Mouse (Mus musculus) limb, embryonic 14.5 days (tissue): ENCODE results near the gene Gemin6. TPM values are rescaled to one million over a fixed set of nuclear protein-coding genes. Genes with fewer than 3 reads are reported as not detected.
"Not testable (repeated sequence)": the region's sequence is repeated elsewhere in the genome, so short reads cannot be mapped to it uniquely, and the experiment has no call there.

Experiments used
- ATAC-seq: fragments of 200-750 bp; cut with Nextera tagmentation; 2 replicates; pipeline ENCODE4 v1.8.0; 2017; ENCODE audit warnings: low read depth, moderate number of reproducible peaks, moderate TSS enrichment; ENCODE audit not compliant: low FRiP score
- DNase-seq: peaks from one replicate; pipeline ENCODE4 v3.0.0-alpha.2; 2015; ENCODE audit warnings: low spot score
- H3K27ac ChIP-seq: fragments of 300-500 bp; sonication (generic); replicated peaks from 2 replicates; pipeline ENCODE4 v1.5.1; 2014; ENCODE audit warnings: low read depth, mild to moderate bottlenecking, low read length, moderate library complexity, mixed read lengths
- H3K27me3 ChIP-seq: fragments of 300-500 bp; sonication (generic); 2 replicates; pipeline ENCODE4 v1.6.1; 2014; ENCODE audit warnings: low read length, mixed read lengths; ENCODE audit not compliant: control insufficient read depth, insufficient read depth
- H3K36me3 ChIP-seq: fragments of 300-500 bp; sonication (generic); 2 replicates; pipeline ENCODE4 v1.6.1; 2014; ENCODE audit warnings: mild to moderate bottlenecking, low read length, moderate library complexity, mixed read lengths; ENCODE audit not compliant: control insufficient read depth, insufficient read depth
- H3K4me1 ChIP-seq: fragments of 300-500 bp; sonication (generic); 2 replicates; pipeline ENCODE4 v1.6.1; 2014; ENCODE audit warnings: antibody characterized with exemption, low read length, mixed read lengths; ENCODE audit not compliant: control insufficient read depth, insufficient read depth
- H3K4me2 ChIP-seq: fragments of 300-500 bp; sonication (generic); replicated peaks from 2 replicates; pipeline ENCODE4 v1.6.1; 2014; ENCODE audit warnings: low read depth, mild to moderate bottlenecking, low read length, moderate library complexity; ENCODE audit not compliant: severe bottlenecking
- H3K4me3 ChIP-seq: fragments of 300-500 bp; sonication (generic); replicated peaks from 2 replicates; pipeline ENCODE4 v1.5.1; 2014; ENCODE audit warnings: low read length
- H3K9ac ChIP-seq: fragments of 300-500 bp; sonication (generic); 2 replicates; pipeline ENCODE4 v1.6.1; 2014; ENCODE audit warnings: mild to moderate bottlenecking, low read depth, low read length, moderate library complexity; ENCODE audit not compliant: severe bottlenecking
- H3K9me3 ChIP-seq: fragments of 300-500 bp; sonication (generic); 2 replicates; pipeline ENCODE4 v1.6.1; 2016; ENCODE audit warnings: low read length; ENCODE audit not compliant: control insufficient read depth
- POLR2A ChIP-seq: fragments of 200-500 bp; IDR thresholded peaks from 2 replicates; pipeline ENCODE4 v1.8.0; 2012; ENCODE audit warnings: inconsistent platforms, mild to moderate bottlenecking, moderate library complexity, borderline replicate concordance; ENCODE audit not compliant: insufficient read depth, insufficient read length; ENCODE audit errors: extremely low read depth
- WGBS: fragments of 180-500 bp; shearing (Covaris S2); extraction: QIAGEN DNeasy Blood & Tissue Kit; methylation state at CpG from one replicate; pipeline ENCODE4 v1.1.7; 2014; 5-methylcytosine and 5-hydroxymethylcytosine counted together
- polyA plus RNA-seq, 2 experiments: library from polyadenylated mRNA; depleted of rRNA in 1 of 2; stranded (reverse) in 1 of 2; unstranded in 1 of 2; fragments of >200 nt; fragmentation: Nextera tagmentation in 1 of 2; extraction: Ambion mirVana in 1 of 2; gene quantifications; 2 replicates each; pipeline versions ENCODE4 v1.2.1 to v1.2.3; 2012 to 2014

The Gemin6 gene
- polyA plus RNA-seq, 2 experiments: 16.7 to 34.7 TPM

DNA sequence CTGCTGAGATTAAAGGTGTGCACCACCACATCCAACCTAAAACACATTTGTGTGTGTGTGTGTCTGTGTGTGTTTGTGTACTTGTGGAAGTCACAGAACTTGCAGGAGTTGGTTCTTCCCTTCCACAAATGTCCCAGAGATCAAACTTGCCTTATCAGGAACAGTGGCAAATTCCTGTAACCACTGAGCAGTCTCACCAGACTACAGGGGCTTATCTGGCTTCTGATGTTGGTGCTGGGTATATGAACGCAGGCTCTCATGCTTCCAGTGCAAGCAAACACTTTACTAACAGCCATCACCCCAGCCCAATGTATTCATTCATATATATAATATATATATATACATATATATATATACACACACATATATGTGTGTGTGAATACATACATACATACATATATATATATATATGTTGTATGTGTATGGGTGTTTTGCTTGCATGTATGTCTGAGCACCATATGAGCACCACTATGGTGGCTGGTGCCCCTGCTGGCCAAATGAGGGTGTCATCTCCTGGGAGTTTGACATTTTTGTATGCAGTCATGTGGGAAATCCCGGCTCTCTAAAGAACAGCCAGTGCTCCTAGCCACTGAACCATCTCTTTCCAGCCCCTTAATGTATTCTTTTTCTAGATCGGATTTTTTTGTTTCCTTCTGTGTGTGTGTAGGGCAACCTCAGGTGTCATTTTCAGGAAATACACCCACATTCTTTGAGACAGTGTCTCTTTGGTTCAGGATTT, 2.2 kb upstream of the Gemin6 start:
- no peaks in the 10 kb centered on the region for H3K27me3 ChIP-seq
- H3K9me3 ChIP-seq: no peaks in the 10 kb centered on the region
- H3K4me2 ChIP-seq: no peak overlapping the region
- TF ChIP-seq POLR2A: no peak
- no peak for ATAC-seq
- 67% methylated on average over 3 of the region's 3 CpGs for WGBS
- H3K4me3 ChIP-seq: no peak overlapping the region
- no peaks in the 10 kb centered on the region for H3K36me3 ChIP-seq
- H3K9ac ChIP-seq: no peak overlapping the region
- DNase-seq: no peak
- H3K27ac ChIP-seq: no peak overlapping the region
- peaks cover 3% of the 10 kb centered on the region; the same call in 1 of the 2 replicates for H3K4me1 ChIP-seq

DNA sequence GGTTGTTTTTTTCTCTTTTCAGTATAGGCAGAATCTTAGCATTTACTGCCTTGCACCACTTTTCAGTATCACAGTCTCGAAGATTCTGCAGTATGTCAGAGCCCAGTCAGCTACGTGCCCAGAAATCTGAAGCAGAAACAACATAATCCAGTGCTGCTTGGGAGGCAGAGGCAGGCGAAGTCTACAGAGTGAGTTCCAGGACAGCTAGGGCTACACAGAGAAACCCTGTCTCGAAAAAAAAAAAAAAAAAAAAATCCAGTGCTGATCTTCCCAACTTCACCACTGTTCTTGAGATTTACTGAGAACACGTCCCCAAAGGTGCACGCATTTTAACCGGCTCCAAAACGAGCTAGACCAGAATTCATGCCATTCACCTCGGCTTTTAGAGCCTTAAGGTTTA, 412 bp upstream of the Gemin6 start:
- Histone ChIP-seq H3K9me3 (no peaks in the 10 kb centered on the region), H3K4me1 (peaks cover 3% of the 10 kb centered on the region; the same call in 1 of the 2 replicates), H3K4me3 (peak overlapping the region; percentile 48), H3K36me3 (0 out of 2 replicates have a peak, but pooled peaks cover 4% of the 10 kb centered on the region), H3K27me3 (no peaks in the 10 kb centered on the region), H3K9ac (peak overlapping the region; percentile 72), H3K27ac (peak overlapping the region; percentile 83), H3K4me2 (peak overlapping the region; percentile 66)
- DNase-seq (no peak), ATAC-seq (peak; percentile 24)
- TF ChIP-seq POLR2A: no peak
- 15% methylated on average over 9 of the region's 9 CpGs for WGBS

DNA sequence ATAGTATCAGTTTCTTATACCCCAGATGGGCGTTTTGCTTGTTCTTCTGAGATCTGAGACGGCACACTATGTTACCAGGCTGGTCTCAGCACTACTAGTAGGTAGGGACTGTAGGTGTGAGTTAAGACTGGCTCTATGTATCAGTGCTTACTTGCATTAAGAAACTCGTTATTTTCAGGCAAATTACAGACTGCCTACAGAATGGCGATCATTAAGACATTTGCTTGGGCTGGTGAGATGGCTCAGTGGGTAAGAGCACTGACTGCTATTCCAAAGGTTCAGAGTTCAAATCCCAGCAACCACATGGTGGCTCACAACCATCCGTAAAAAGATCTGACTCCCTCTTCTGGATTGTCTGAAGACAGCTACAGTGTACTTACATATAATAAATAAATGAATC, 901 bp downstream of the Gemin6 start:
- not testable (repeated sequence) for H3K4me1 ChIP-seq, H3K36me3 ChIP-seq, DNase-seq, H3K27ac ChIP-seq, H3K27me3 ChIP-seq, H3K9me3 ChIP-seq, ATAC-seq
- Histone ChIP-seq H3K4me3 (peak overlapping the region; percentile 48), H3K9ac (peak overlapping the region; percentile 72), H3K4me2 (peak overlapping the region; percentile 66)
- 45% methylated on average over 4 of the region's 5 CpGs for WGBS

DNA sequence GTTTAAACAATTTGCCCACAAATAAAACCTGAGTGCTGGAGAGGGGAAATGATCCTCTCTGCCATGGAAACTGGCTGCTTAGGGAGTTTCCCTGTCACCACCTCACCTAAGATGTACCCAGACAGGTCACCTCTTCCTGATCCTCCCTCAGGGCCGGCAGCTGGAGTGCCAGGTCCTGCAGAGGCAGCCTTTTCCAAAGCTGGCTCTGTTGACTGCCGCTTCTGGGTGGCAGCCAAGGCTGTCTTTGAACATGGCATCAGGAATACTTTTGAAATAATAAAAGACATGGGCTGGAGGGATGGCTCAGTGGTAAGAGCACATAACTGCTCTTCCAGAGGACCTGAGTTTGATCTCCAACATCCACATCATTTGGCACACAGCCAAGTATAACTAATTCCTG, 5.2 kb downstream of the Gemin6 start:
- no peak overlapping the region for H3K27ac ChIP-seq
- H3K4me2 ChIP-seq: no peak overlapping the region
- no peaks in the 10 kb centered on the region for H3K27me3 ChIP-seq
- ATAC-seq (no peak), DNase-seq (peak; percentile 7)
- no peak overlapping the region for H3K9ac ChIP-seq
- no peak overlapping the region for H3K4me3 ChIP-seq
- no peak for TF ChIP-seq POLR2A
- no peaks in the 10 kb centered on the region for H3K9me3 ChIP-seq
- H3K36me3 ChIP-seq: 0 out of 2 replicates have a peak, but pooled peaks cover 5% of the 10 kb centered on the region
- H3K4me1 ChIP-seq: peaks cover 3% of the 10 kb centered on the region; the same call in 1 of the 2 replicates
- 98% methylated on average over 2 of the region's 2 CpGs for WGBS

DNA sequence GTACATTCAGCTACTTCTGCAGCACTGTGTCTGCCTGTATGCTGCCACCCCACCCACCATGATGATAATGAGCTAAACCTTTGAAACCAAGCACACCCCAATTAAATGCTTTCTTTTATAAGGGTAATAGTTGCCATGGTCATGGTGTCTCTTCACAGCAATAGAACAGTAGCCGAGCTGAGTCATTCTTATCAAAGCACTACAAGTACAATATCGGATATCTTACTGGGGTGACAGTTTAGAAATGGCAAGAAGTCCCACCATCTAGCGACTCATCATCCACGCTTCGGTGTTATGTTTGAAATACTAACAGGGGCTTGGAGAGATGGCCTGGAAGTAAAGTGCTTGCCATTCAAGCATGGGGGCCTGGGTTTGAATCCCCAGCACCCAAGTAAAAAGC, 9.6 kb downstream of the Gemin6 start:
- Histone ChIP-seq H3K9me3 (no peaks in the 10 kb centered on the region), H3K27ac (no peak overlapping the region), H3K36me3 (peaks cover 11% of the 10 kb centered on the region), H3K4me2 (no peak overlapping the region), H3K9ac (no peak overlapping the region), H3K4me3 (no peak overlapping the region), H3K4me1 (no peaks in the 10 kb centered on the region), H3K27me3 (no peaks in the 10 kb centered on the region)
- 90% methylated on average over 5 of the region's 5 CpGs for WGBS
- ATAC-seq (no peak), DNase-seq (no peak)
- TF ChIP-seq POLR2A: no peak
